Mouse (Mus musculus): ENCODE data around the gene Kcmf1.

- TF ChIP-seq CTCF (IDR thresholded peaks at IDR 0.05; ENCODE audit: control insufficient read depth, insufficient read depth, insufficient read length) = no peak
- TF ChIP-seq CEBPB (IDR thresholded peaks at IDR 0.05; ENCODE audit: low read depth) = no peak
Observed at GRCm38 (mm10) chr6:72867746-72868145, 32.0 kb downstream of the Kcmf1 start.
